16 mouse cellular contexts compared by ENCODE assay signal in genomic region chr6:145967693-145968092, GRCm38 (mm10). TPM values are rescaled to one million over a fixed set of nuclear protein-coding genes. Genes with fewer than 3 reads are reported as not detected.
DNase-seq lines count a peak whose midpoint lies in the region; ATAC-seq and TF ChIP-seq lines count a peak whose summit lies in the region.
"Had no signal": no experiment of that assay in that cellular context is flagged by ENCODE, and none has a peak within 500 bp of the region (broad histone marks: within the 10 kb centered on the region; RNA-seq: fewer than 3 reads in every experiment).

No protein-coding gene starts in this region.

- 32% methylated on average over 8 of the region's 8 CpGs for WGBS in heart, embryonic 16.5 days
- 78% methylated on average over 8 of the region's 8 CpGs for WGBS in midbrain, embryonic 14.5 days
- WGBS in midbrain, embryonic 13.5 days: 80% methylated on average over 8 of the region's 8 CpGs
- WGBS in stomach, postnatal 0 days: 60% methylated on average over 8 of the region's 8 CpGs

- no peaks in the 10 kb centered on the region for H3K36me3 ChIP-seq in heart, embryonic 16.5 days (ENCODE audit: control insufficient read depth, insufficient read depth)
- no peaks in the 10 kb centered on the region for H3K36me3 ChIP-seq in midbrain, embryonic 14.5 days (ENCODE audit: control insufficient read depth, insufficient read depth, low read length)
- no peaks in the 10 kb centered on the region for H3K36me3 ChIP-seq in midbrain, embryonic 13.5 days
- H3K36me3 ChIP-seq in stomach, postnatal 0 days (ENCODE audit: control insufficient read depth, insufficient read depth, low read length): no peaks in the 10 kb centered on the region
- H3K36me3 ChIP-seq: embryonic facial prominence, embryonic 12.5 days; liver, embryonic 13.5 days; neural tube, embryonic 15.5 days had no signal

- 0 out of 2 replicates have a peak, but pooled peaks have one; percentile 12 for ATAC-seq in heart, embryonic 16.5 days (replicated peaks; ENCODE audit: extremely low read depth, insufficient read depth, low FRiP score)
- ATAC-seq in midbrain, embryonic 14.5 days (ENCODE audit: low FRiP score, low TSS enrichment): no peak
- ATAC-seq in midbrain, embryonic 13.5 days: no peak
- ATAC-seq in stomach, postnatal 0 days (ENCODE audit: low FRiP score, low TSS enrichment): no peak
- ATAC-seq: forebrain, embryonic 14.5 days had no signal

- H3K9ac ChIP-seq in heart, embryonic 16.5 days (ENCODE audit: low read length): no peak overlapping the region; the same call in 1 of the 2 replicates
- no peak overlapping the region for H3K9ac ChIP-seq in midbrain, embryonic 14.5 days (replicated peaks; ENCODE audit: low read length)
- no peak overlapping the region for H3K9ac ChIP-seq in midbrain, embryonic 13.5 days (replicated peaks)
- H3K9ac ChIP-seq in stomach, postnatal 0 days (ENCODE audit: low read length): no peak overlapping the region
- H3K9ac ChIP-seq: embryonic facial prominence, embryonic 12.5 days; liver, embryonic 13.5 days; neural tube, embryonic 15.5 days had no signal

- TF ChIP-seq EP300 in stomach, postnatal 0 days (optimal IDR thresholded peaks at IDR 0.05): no peak

- no peaks in the 10 kb centered on the region for H3K27me3 ChIP-seq in heart, embryonic 16.5 days (ENCODE audit: control insufficient read depth, insufficient read depth, low read length)
- H3K27me3 ChIP-seq in midbrain, embryonic 14.5 days (ENCODE audit: control insufficient read depth, insufficient read depth, low read length): no peaks in the 10 kb centered on the region
- no peaks in the 10 kb centered on the region for H3K27me3 ChIP-seq in midbrain, embryonic 13.5 days
- no peaks in the 10 kb centered on the region for H3K27me3 ChIP-seq in stomach, postnatal 0 days (ENCODE audit: control insufficient read depth, insufficient read depth, low read length)
- H3K27me3 ChIP-seq: CH12.LX; embryonic facial prominence, embryonic 12.5 days; liver, embryonic 13.5 days; neural tube, embryonic 15.5 days had no signal

- peaks cover 41% of the 10 kb centered on the region for H3K4me1 ChIP-seq in heart, embryonic 16.5 days (ENCODE audit: control insufficient read depth, insufficient read depth, low read length)
- H3K4me1 ChIP-seq in midbrain, embryonic 14.5 days (ENCODE audit: control insufficient read depth, insufficient read depth, low read length): 0 out of 2 replicates have a peak, but pooled peaks cover 2% of the 10 kb centered on the region
- H3K4me1 ChIP-seq in midbrain, embryonic 13.5 days (replicated peaks): 0 out of 2 replicates have a peak, but pooled peaks cover 7% of the 10 kb centered on the region
- H3K4me1 ChIP-seq in stomach, postnatal 0 days (replicated peaks; ENCODE audit: control insufficient read depth, insufficient read depth): no peaks in the 10 kb centered on the region
- H3K4me1 ChIP-seq: liver, embryonic 13.5 days had no signal

- H3K4me3 ChIP-seq in heart, embryonic 16.5 days (ENCODE audit: low read length): no peak overlapping the region
- H3K4me3 ChIP-seq in midbrain, embryonic 14.5 days (replicated peaks; ENCODE audit: low read depth, low read length): no peak overlapping the region
- H3K4me3 ChIP-seq in midbrain, embryonic 13.5 days (replicated peaks): no peak overlapping the region
- H3K4me3 ChIP-seq in stomach, postnatal 0 days (ENCODE audit: low read depth, low read length): no peak overlapping the region
- H3K4me3 ChIP-seq: embryonic facial prominence, embryonic 12.5 days; liver, embryonic 13.5 days; neural tube, embryonic 15.5 days had no signal

- intact Hi-C loops in heart, postnatal 25 days (cut with DNase I): no loop called here

- no peaks in the 10 kb centered on the region for H3K9me3 ChIP-seq in heart, embryonic 16.5 days (replicated peaks; ENCODE audit: control insufficient read depth, low read length)
- H3K9me3 ChIP-seq in midbrain, embryonic 14.5 days (ENCODE audit: control insufficient read depth, low read length): no peaks in the 10 kb centered on the region
- H3K9me3 ChIP-seq in midbrain, embryonic 13.5 days: no peaks in the 10 kb centered on the region
- H3K9me3 ChIP-seq in stomach, postnatal 0 days (ENCODE audit: control insufficient read depth, low read length): no peaks in the 10 kb centered on the region
- H3K9me3 ChIP-seq: liver, embryonic 13.5 days; neural tube, embryonic 15.5 days had no signal

- H3K4me2 ChIP-seq in heart, embryonic 16.5 days (ENCODE audit: low read depth, low read length): no peak overlapping the region
- H3K4me2 ChIP-seq in midbrain, embryonic 14.5 days (ENCODE audit: low read length): no peak overlapping the region
- H3K4me2 ChIP-seq in midbrain, embryonic 13.5 days (replicated peaks): no peak overlapping the region
- H3K4me2 ChIP-seq in stomach, postnatal 0 days (replicated peaks; ENCODE audit: low read depth): no peak overlapping the region
- H3K4me2 ChIP-seq: embryonic facial prominence, embryonic 12.5 days; liver, embryonic 13.5 days; neural tube, embryonic 15.5 days had no signal

- TF ChIP-seq CTCF in stomach, postnatal 0 days (IDR thresholded peaks at IDR 0.05; ENCODE audit: low read depth): no peak

- peak overlapping the region; percentile 56 for H3K27ac ChIP-seq in heart, embryonic 16.5 days (ENCODE audit: low read length)
- H3K27ac ChIP-seq in midbrain, embryonic 14.5 days (replicated peaks; ENCODE audit: low read depth, low read length): 0 out of 2 replicates have a peak overlapping the region, but pooled peaks have one; percentile 13
- no peak overlapping the region for H3K27ac ChIP-seq in midbrain, embryonic 13.5 days
- H3K27ac ChIP-seq in stomach, postnatal 0 days (replicated peaks): peak overlapping the region; percentile 35
- H3K27ac ChIP-seq: embryonic facial prominence, embryonic 12.5 days; liver, embryonic 13.5 days; neural tube, embryonic 15.5 days had no signal

- DNase-seq in heart, postnatal 25 days (ENCODE audit: low spot score): no peak
- no peak for DNase-seq in midbrain, embryonic 14.5 days
- DNase-seq in fibroblast of lung, adult 2 months (ENCODE audit: low read depth): peak; percentile 64
- DNase-seq in stomach, postnatal 0 days (ENCODE audit: low spot score): no peak
- no peak for DNase-seq in cerebellum, adult 11 months
- DNase-seq: kidney, postnatal 14 days; liver, embryonic 13.5 days; retina, postnatal 1 day; thymus, postnatal 36 days had no signal

RNA-seq across cellular contexts. Expression of gene Sspn, which starts 36.3 kb away (rescaled TPM):
- 78.7 and 79.6 TPM in 2 replicates for polyA plus RNA-seq in heart, embryonic 16.5 days (2015; fragmentation: Nextera tagmentation; extraction: Ambion mirVana)
- 100 to 1,000 TPM; 136 to 145 TPM for total RNA-seq in heart, postnatal 25 days (2021)
- polyA plus RNA-seq in midbrain, embryonic 14.5 days (2014; fragmentation: Nextera tagmentation; extraction: Ambion mirVana): 2.5 and 2.9 TPM in 2 replicates
- polyA plus RNA-seq in midbrain, embryonic 13.5 days (2015; fragmentation: Nextera tagmentation; extraction: Ambion mirVana): 2.1 and 2.8 TPM in 2 replicates
- 8.0 and 8.1 TPM in 2 replicates for polyA plus RNA-seq in stomach, postnatal 0 days (2015; fragmentation: Nextera tagmentation; extraction: Ambion mirVana)
- total RNA-seq: megakaryocyte, adult 5-6 weeks had no signal
